Mouse (Mus musculus): ENCODE results near the gene Atn1. TPM values are rescaled to one million over a fixed set of nuclear protein-coding genes. Genes with fewer than 3 reads are reported as not detected.
A peak's percentile ranks its signal among the peaks of the same experiment; 100 is the strongest.
"Not testable (repeated sequence)": the region's sequence is repeated elsewhere in the genome, so short reads cannot be mapped to it uniquely, and the experiment has no call there.

The Atn1 gene
- polyA plus RNA-seq (2016; fragmentation: Nextera tagmentation; extraction: Ambion mirVana): 17.1 and 17.4 TPM in 2 replicates

DNA sequence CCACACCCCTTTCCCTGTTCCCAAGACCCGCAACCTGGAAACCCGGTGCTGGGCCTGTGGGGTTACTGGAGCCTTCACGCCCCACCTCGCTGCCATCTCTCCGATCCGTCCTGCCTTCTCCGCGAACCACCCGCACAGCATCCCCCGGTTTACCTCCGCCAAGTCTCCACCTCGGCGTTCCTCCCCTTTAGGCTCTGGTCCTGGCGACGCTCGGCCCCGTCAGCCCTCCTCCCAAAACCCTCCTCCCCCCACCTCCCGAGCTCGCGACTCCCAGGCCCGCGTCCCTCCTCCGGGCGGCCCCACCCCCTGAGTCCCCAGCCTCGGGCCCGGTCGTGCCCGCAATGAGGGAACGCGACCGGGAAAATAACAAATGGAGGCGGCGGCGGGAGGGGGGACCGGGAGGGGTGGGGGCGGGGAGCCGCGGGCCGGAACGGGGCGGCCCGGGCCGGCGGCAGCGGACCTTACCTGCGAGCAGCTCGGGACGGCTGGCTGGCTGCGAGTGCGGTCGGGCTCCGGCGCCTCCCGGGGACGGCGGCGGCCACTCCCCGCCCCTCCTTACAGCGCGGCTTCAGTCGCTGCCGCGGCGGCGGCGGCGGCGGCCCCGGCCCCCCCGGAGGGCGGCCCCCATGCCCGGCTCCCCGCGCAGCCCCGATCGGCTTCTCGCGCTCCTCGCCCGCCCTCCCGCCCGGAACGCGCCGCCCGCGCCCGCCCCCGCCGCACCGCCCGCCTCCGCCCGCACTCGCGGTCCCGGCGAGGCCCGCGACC is at the start of gene Atn1, which contains the start of gene Gm45234:
Atn1 (minus strand) TSS at position 694 of the 765 bp plus-strand sequence.
Gm45234 (minus strand) TSS at position 191 of the 765 bp plus-strand sequence.
- peaks cover 7% of the 10 kb centered on the region for H3K27me3 ChIP-seq
- peak within 1 kb of the TSS; percentile 89 for H3K4me3 ChIP-seq (replicated peaks)
- peaks cover 9% of the 10 kb centered on the region; the same call in 1 of the 2 replicates for H3K36me3 ChIP-seq
- 1% methylated on average over 72 of the region's 100 CpGs for WGBS
- H3K4me1 ChIP-seq (replicated peaks): peaks cover 50% of the 10 kb centered on the region
- peak within 1 kb of the TSS; percentile 96 for H3K9ac ChIP-seq (replicated peaks)
- no peaks in the 10 kb centered on the region for H3K9me3 ChIP-seq
- H3K27ac ChIP-seq: peak within 1 kb of the TSS; percentile 99
- H3K4me2 ChIP-seq: peak within 1 kb of the TSS; percentile 87
- peak; percentile 67; the same call in 1 of the 2 replicates for ATAC-seq (ENCODE audit: insufficient number of reproducible peaks, insufficient read depth, low FRiP score, low TSS enrichment, low read depth)

DNA sequence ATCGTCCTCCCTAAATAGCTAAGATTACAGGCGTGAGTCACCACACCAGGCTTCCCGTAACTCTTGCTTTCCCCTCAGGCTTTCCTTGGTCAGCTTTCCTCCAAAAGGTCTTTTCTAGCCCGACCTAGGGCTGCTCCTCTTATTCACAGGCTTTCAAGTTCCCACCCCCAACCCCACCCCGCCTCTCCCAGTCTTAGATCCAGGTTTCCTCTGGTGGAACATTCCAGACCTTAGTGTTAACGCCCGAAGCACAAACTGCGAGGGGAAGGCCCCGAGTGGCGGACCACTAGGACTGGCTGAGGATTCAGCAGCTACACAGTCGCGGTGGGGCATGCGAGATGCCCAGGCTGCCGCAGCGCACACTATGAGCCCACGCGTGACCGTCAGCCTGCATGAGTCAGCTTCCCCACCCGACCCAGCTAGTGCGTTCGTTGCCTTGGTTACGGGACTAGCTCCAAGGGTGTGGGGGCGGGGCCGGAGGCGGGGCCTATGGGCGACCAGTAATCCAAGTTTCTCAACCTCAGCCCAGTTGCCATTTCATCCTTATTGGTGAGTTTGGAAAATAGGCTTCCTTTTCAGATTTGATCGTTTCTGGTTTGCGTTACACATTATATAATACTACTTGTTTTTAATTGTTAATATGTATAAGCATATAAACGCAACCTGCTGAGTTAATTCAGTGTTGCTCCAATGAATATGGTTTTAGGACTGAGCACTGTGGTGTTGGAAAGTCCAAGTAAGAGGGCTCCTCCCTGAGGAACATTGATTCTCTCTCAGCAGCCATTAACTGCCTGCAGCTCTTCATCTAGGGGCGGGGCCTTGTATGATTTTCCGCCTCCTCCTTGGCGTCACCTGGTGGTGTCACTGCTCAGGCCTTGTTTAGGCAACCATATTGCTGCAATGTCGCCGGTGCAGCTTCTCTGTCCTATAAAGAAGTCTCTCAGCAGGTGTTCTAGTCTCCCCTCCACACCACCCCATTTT is 49.3 kb upstream of the Atn1 start:
- H3K4me1 ChIP-seq (replicated peaks): peaks cover 44% of the 10 kb centered on the region
- peak overlapping the region; percentile 14 for H3K9ac ChIP-seq (replicated peaks)
- H3K36me3 ChIP-seq: peaks cover 7% of the 10 kb centered on the region
- ATAC-seq (ENCODE audit: insufficient number of reproducible peaks, insufficient read depth, low FRiP score, low TSS enrichment, low read depth): peak; percentile 60
- H3K4me2 ChIP-seq: peak overlapping the region; percentile 62
- no peaks in the 10 kb centered on the region for H3K27me3 ChIP-seq
- WGBS: 1% methylated on average over 34 of the region's 34 CpGs
- H3K27ac ChIP-seq: peak overlapping the region; percentile 87
- no peaks in the 10 kb centered on the region; the same call in 1 of the 2 replicates for H3K9me3 ChIP-seq
- H3K4me3 ChIP-seq (replicated peaks): peak overlapping the region; percentile 39

DNA sequence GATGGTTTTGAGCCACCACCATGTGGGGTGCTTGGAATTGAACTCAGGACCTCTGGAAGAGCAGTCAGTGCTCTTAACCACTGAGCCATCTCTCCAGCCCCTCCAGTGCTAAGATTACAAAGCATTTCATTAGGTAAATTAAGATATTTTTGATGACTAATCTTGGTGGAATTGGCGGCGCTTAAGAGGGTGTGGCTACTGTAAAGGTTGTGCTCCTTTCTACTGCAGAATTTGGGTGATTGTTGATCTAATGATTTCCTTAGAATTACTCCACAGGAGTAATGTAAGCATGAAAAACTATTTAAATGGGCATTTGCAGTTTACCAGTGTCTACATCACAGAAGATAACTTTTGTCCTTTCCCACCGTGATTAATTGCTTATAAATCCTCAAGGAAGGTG is 48.0 kb upstream of the Atn1 start:
- 92% methylated on average over 3 of the region's 3 CpGs for whole genome bisulfite sequencing
- Histone ChIP-seq H3K27ac (no peak overlapping the region), H3K4me1 (replicated peaks) (peaks cover 31% of the 10 kb centered on the region), H3K27me3 (no peaks in the 10 kb centered on the region), H3K4me3 (replicated peaks) (no peak overlapping the region), H3K9me3 (no peaks in the 10 kb centered on the region; the same call in 1 of the 2 replicates), H3K4me2 (no peak overlapping the region), H3K36me3 (no peaks in the 10 kb centered on the region), H3K9ac (replicated peaks) (no peak overlapping the region)
- ATAC-seq (ENCODE audit: insufficient number of reproducible peaks, insufficient read depth, low FRiP score, low TSS enrichment, low read depth): no peak

GRCm38 (mm10) chr6:124803691-124804090 is 47.4 kb upstream of the Atn1 start:
- H3K27ac ChIP-seq; H3K36me3 ChIP-seq; H3K9me3 ChIP-seq; H3K4me3 ChIP-seq (replicated peaks); H3K9ac ChIP-seq (replicated peaks); ATAC-seq (ENCODE audit: insufficient number of reproducible peaks, insufficient read depth, low FRiP score, low TSS enrichment, low read depth); H3K27me3 ChIP-seq; H3K4me2 ChIP-seq: not testable (repeated sequence)
- WGBS: 92% methylated on average over 4 of the region's 4 CpGs
- peaks cover 26% of the 10 kb centered on the region for H3K4me1 ChIP-seq (replicated peaks)

GRCm38 (mm10) chr6:124803061-124803460 is 46.7 kb upstream of the Atn1 start:
- no peak overlapping the region for H3K4me2 ChIP-seq
- no peak overlapping the region for H3K27ac ChIP-seq
- H3K4me1 ChIP-seq (replicated peaks): peaks cover 20% of the 10 kb centered on the region
- WGBS: 81% methylated on average over 3 of the region's 3 CpGs
- no peak overlapping the region for H3K9ac ChIP-seq (replicated peaks)
- no peaks in the 10 kb centered on the region; the same call in 1 of the 2 replicates for H3K9me3 ChIP-seq
- no peaks in the 10 kb centered on the region for H3K27me3 ChIP-seq
- no peaks in the 10 kb centered on the region for H3K36me3 ChIP-seq
- H3K4me3 ChIP-seq (replicated peaks): no peak overlapping the region
- no peak for ATAC-seq (ENCODE audit: insufficient number of reproducible peaks, insufficient read depth, low FRiP score, low TSS enrichment, low read depth)

- 18% methylated on average over 6 of the region's 9 CpGs for WGBS
- Histone ChIP-seq H3K4me2 (peak overlapping the region; percentile 34), H3K4me1 (replicated peaks) (peaks cover 13% of the 10 kb centered on the region)
- not testable (repeated sequence) for H3K27ac ChIP-seq; H3K9me3 ChIP-seq; H3K27me3 ChIP-seq; H3K4me3 ChIP-seq (replicated peaks); ATAC-seq (ENCODE audit: insufficient number of reproducible peaks, insufficient read depth, low FRiP score, low TSS enrichment, low read depth); H3K9ac ChIP-seq (replicated peaks); H3K36me3 ChIP-seq
Observed at GRCm38 (mm10) chr6:124802400-124802799, 46.1 kb upstream of the Atn1 start.

DNA sequence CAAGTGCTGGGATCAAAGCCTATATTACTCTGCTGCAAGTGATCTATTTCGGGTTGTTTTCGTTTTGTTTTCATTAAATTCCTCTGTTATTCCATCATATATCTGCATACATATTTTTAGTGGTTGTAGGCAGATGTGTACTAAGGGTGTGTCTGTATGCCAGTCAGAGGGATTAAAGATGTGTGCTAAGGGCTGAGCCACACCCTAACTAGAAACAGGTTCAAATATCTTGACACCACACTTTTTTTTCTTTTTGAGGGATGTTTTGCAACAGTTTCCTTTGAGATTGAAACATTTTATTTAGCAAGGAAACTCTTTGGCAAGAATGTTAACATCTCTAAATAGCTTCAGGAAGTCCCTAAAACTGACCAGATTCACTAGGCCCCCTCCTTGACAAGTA is 39.9 kb upstream of the Atn1 start:
- Histone ChIP-seq H3K36me3 (no peaks in the 10 kb centered on the region), H3K4me2 (no peak overlapping the region), H3K9ac (replicated peaks) (no peak overlapping the region), H3K27ac (no peak overlapping the region), H3K27me3 (no peaks in the 10 kb centered on the region), H3K4me1 (replicated peaks) (no peaks in the 10 kb centered on the region), H3K9me3 (no peaks in the 10 kb centered on the region), H3K4me3 (replicated peaks) (no peak overlapping the region)
- ATAC-seq (ENCODE audit: insufficient number of reproducible peaks, insufficient read depth, low FRiP score, low TSS enrichment, low read depth): no peak
- 89% methylated on average over 2 of the region's 2 CpGs for WGBS

- Histone ChIP-seq H3K36me3 (no peaks in the 10 kb centered on the region), H3K4me2 (no peak overlapping the region), H3K27me3 (no peaks in the 10 kb centered on the region), H3K4me3 (replicated peaks) (no peak overlapping the region), H3K27ac (no peak overlapping the region), H3K9ac (replicated peaks) (no peak overlapping the region), H3K4me1 (replicated peaks) (no peaks in the 10 kb centered on the region), H3K9me3 (no peaks in the 10 kb centered on the region)
- ATAC-seq (ENCODE audit: insufficient number of reproducible peaks, insufficient read depth, low FRiP score, low TSS enrichment, low read depth): no peak
- WGBS: 81% methylated on average over 4 of the region's 4 CpGs
Observed at GRCm38 (mm10) chr6:124795781-124796180, 39.5 kb upstream of the Atn1 start.

- Histone ChIP-seq H3K4me2 (no peak overlapping the region), H3K27ac (no peak overlapping the region), H3K4me1 (replicated peaks) (no peaks in the 10 kb centered on the region), H3K36me3 (no peaks in the 10 kb centered on the region), H3K9ac (replicated peaks) (no peak overlapping the region), H3K4me3 (replicated peaks) (no peak overlapping the region), H3K9me3 (no peaks in the 10 kb centered on the region), H3K27me3 (no peaks in the 10 kb centered on the region)
- WGBS: 88% methylated on average over 3 of the region's 3 CpGs
- ATAC-seq (ENCODE audit: insufficient number of reproducible peaks, insufficient read depth, low FRiP score, low TSS enrichment, low read depth): no peak
Observed at GRCm38 (mm10) chr6:124791911-124792310, 35.6 kb upstream of the Atn1 start.

- WGBS: 68% methylated on average over 4 of the region's 4 CpGs
- no peak overlapping the region for H3K9ac ChIP-seq (replicated peaks)
- no peaks in the 10 kb centered on the region for H3K36me3 ChIP-seq
- H3K27me3 ChIP-seq: no peaks in the 10 kb centered on the region
- no peaks in the 10 kb centered on the region for H3K4me1 ChIP-seq (replicated peaks)
- no peaks in the 10 kb centered on the region for H3K9me3 ChIP-seq
- H3K4me2 ChIP-seq: no peak overlapping the region
- no peak overlapping the region for H3K4me3 ChIP-seq (replicated peaks)
- no peak for ATAC-seq (ENCODE audit: insufficient number of reproducible peaks, insufficient read depth, low FRiP score, low TSS enrichment, low read depth)
- no peak overlapping the region for H3K27ac ChIP-seq
Observed at GRCm38 (mm10) chr6:124790121-124790520, 33.8 kb upstream of the Atn1 start.

DNA sequence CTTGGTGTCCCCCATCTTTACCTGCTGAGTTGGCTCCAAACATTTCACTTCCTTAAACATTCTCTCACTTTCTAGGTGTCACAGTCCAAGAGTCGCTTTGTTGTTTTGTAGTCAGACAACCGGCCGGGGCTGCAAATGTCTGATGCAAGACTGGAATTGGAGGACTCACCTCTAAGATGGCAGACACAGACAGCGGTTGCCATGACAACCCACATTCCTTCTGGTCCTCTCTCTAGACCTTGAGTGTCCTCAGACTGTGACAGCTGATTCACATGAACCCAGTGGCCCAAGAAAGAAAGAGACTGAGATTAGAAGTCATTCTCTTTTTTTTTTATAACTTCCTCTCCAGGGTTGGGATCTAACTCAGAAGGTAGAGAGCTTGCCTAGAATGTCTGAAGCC is 33.2 kb upstream of the Atn1 start:
- Histone ChIP-seq H3K27ac (no peak overlapping the region), H3K4me3 (replicated peaks) (no peak overlapping the region), H3K4me1 (replicated peaks) (no peaks in the 10 kb centered on the region), H3K9ac (replicated peaks) (no peak overlapping the region), H3K27me3 (no peaks in the 10 kb centered on the region), H3K4me2 (no peak overlapping the region), H3K9me3 (no peaks in the 10 kb centered on the region), H3K36me3 (no peaks in the 10 kb centered on the region)
- WGBS: 94% methylated on average over 4 of the region's 4 CpGs
- no peak for ATAC-seq (ENCODE audit: insufficient number of reproducible peaks, insufficient read depth, low FRiP score, low TSS enrichment, low read depth)
